Mouse (Mus musculus): Measurements from ENCODE around the gene Col6a1. TPM values are rescaled to one million over a fixed set of nuclear protein-coding genes. Genes with fewer than 3 reads are reported as not detected.

The Col6a1 gene
- polyA plus RNA-seq, 1 experiment from 2014 or later, result 317 TPM

- no peaks in the 10 kb centered on the region for H3K27me3 ChIP-seq (replicated peaks; ENCODE audit: control insufficient read depth, insufficient read depth, low read length)
- no peak overlapping the region for H3K4me3 ChIP-seq (ENCODE audit: low read depth, low read length)
- no peak overlapping the region for H3K9ac ChIP-seq (ENCODE audit: low read length)
- 0 out of 2 replicates have a peak, but pooled peaks cover 4% of the 10 kb centered on the region for H3K9me3 ChIP-seq (ENCODE audit: control insufficient read depth, low read length)
- H3K4me2 ChIP-seq (ENCODE audit: low read length), result no peak overlapping the region
- H3K36me3 ChIP-seq (ENCODE audit: control insufficient read depth, insufficient read depth, low read length), result no peaks in the 10 kb centered on the region
- 73% methylated on average over 3 of the region's 3 CpGs for WGBS
- peak overlapping the region; percentile 87 for H3K27ac ChIP-seq (ENCODE audit: low read depth)
- peak; percentile 49 for DNase-seq (ENCODE audit: low spot score)
- no peak for ATAC-seq (replicated peaks; ENCODE audit: low FRiP score, low TSS enrichment, low read depth)
- H3K4me1 ChIP-seq (replicated peaks; ENCODE audit: control insufficient read depth, insufficient read depth, low read length), result peaks cover 38% of the 10 kb centered on the region
Observed at GRCm38 (mm10) chr10:76681882-76682281, 44.1 kb downstream of the Col6a1 start.

GRCm38 (mm10) chr10:76680758-76681650 lies 45.0 kb downstream of the Col6a1 start:
- Histone ChIP-seq H3K27ac (ENCODE audit: low read depth) (peak overlapping the region; percentile 87), H3K9ac (ENCODE audit: low read length) (no peak overlapping the region), H3K4me3 (ENCODE audit: low read depth, low read length) (no peak overlapping the region), H3K27me3 (replicated peaks; ENCODE audit: control insufficient read depth, insufficient read depth, low read length) (no peaks in the 10 kb centered on the region), H3K4me2 (ENCODE audit: low read length) (no peak overlapping the region), H3K36me3 (ENCODE audit: control insufficient read depth, insufficient read depth, low read length) (no peaks in the 10 kb centered on the region), H3K9me3 (ENCODE audit: control insufficient read depth, low read length) (0 out of 2 replicates have a peak, but pooled peaks cover 4% of the 10 kb centered on the region), H3K4me1 (replicated peaks; ENCODE audit: control insufficient read depth, insufficient read depth, low read length) (peaks cover 38% of the 10 kb centered on the region)
- 70% methylated on average over 6 of the region's 6 CpGs for WGBS
- ATAC-seq (replicated peaks; ENCODE audit: low FRiP score, low TSS enrichment, low read depth) (peak; percentile 84), DNase-seq (ENCODE audit: low spot score) (peak; percentile 59)

- no peaks in the 10 kb centered on the region for H3K27me3 ChIP-seq (replicated peaks; ENCODE audit: control insufficient read depth, insufficient read depth, low read length)
- H3K36me3 ChIP-seq (ENCODE audit: control insufficient read depth, insufficient read depth, low read length), result no peaks in the 10 kb centered on the region
- 50% methylated on average over 7 of the region's 7 CpGs for WGBS
- ATAC-seq (replicated peaks; ENCODE audit: low FRiP score, low TSS enrichment, low read depth) (no peak), DNase-seq (ENCODE audit: low spot score) (peak; percentile 62)
- no peak overlapping the region for H3K9ac ChIP-seq (ENCODE audit: low read length)
- H3K4me3 ChIP-seq (ENCODE audit: low read depth, low read length), result no peak overlapping the region
- H3K27ac ChIP-seq (ENCODE audit: low read depth), result peak overlapping the region; percentile 74
- H3K4me1 ChIP-seq (replicated peaks; ENCODE audit: control insufficient read depth, insufficient read depth, low read length), result peaks cover 35% of the 10 kb centered on the region
- H3K4me2 ChIP-seq (ENCODE audit: low read length), result no peak overlapping the region
- H3K9me3 ChIP-seq (ENCODE audit: control insufficient read depth, low read length), result 0 out of 2 replicates have a peak, but pooled peaks cover 4% of the 10 kb centered on the region
Observed at GRCm38 (mm10) chr10:76678122-76678521, 47.8 kb downstream of the Col6a1 start.

GRCm38 (mm10) chr10:76675268-76675667 lies 50.7 kb downstream of the Col6a1 start:
- 58% methylated on average over 2 of the region's 2 CpGs for WGBS
- Histone ChIP-seq H3K27ac (ENCODE audit: low read depth) (peak overlapping the region; percentile 34; the same call in 1 of the 2 replicates), H3K4me1 (replicated peaks; ENCODE audit: control insufficient read depth, insufficient read depth, low read length) (peaks cover 11% of the 10 kb centered on the region; the same call in 1 of the 2 replicates), H3K4me3 (ENCODE audit: low read depth, low read length) (no peak overlapping the region), H3K9ac (ENCODE audit: low read length) (no peak overlapping the region), H3K4me2 (ENCODE audit: low read length) (no peak overlapping the region), H3K36me3 (ENCODE audit: control insufficient read depth, insufficient read depth, low read length) (no peaks in the 10 kb centered on the region), H3K9me3 (ENCODE audit: control insufficient read depth, low read length) (0 out of 2 replicates have a peak, but pooled peaks cover 4% of the 10 kb centered on the region), H3K27me3 (replicated peaks; ENCODE audit: control insufficient read depth, insufficient read depth, low read length) (no peaks in the 10 kb centered on the region)
- no peak for DNase-seq (ENCODE audit: low spot score)
- no peak for ATAC-seq (replicated peaks; ENCODE audit: low FRiP score, low TSS enrichment, low read depth)

GRCm38 (mm10) chr10:76674581-76674980 lies 51.4 kb downstream of the Col6a1 start:
- DNase-seq (ENCODE audit: low spot score) (no peak), ATAC-seq (replicated peaks; ENCODE audit: low FRiP score, low TSS enrichment, low read depth) (no peak)
- 79% methylated on average over 6 of the region's 6 CpGs for WGBS
- H3K9ac ChIP-seq (ENCODE audit: low read length), result no peak overlapping the region
- no peak overlapping the region; the same call in 1 of the 2 replicates for H3K27ac ChIP-seq (ENCODE audit: low read depth)
- H3K9me3 ChIP-seq (ENCODE audit: control insufficient read depth, low read length), result 0 out of 2 replicates have a peak, but pooled peaks cover 4% of the 10 kb centered on the region
- no peak overlapping the region for H3K4me3 ChIP-seq (ENCODE audit: low read depth, low read length)
- H3K4me2 ChIP-seq (ENCODE audit: low read length), result no peak overlapping the region
- H3K4me1 ChIP-seq (replicated peaks; ENCODE audit: control insufficient read depth, insufficient read depth, low read length), result peaks cover 6% of the 10 kb centered on the region; the same call in 1 of the 2 replicates
- no peaks in the 10 kb centered on the region for H3K27me3 ChIP-seq (replicated peaks; ENCODE audit: control insufficient read depth, insufficient read depth, low read length)
- H3K36me3 ChIP-seq (ENCODE audit: control insufficient read depth, insufficient read depth, low read length), result no peaks in the 10 kb centered on the region

- no peaks in the 10 kb centered on the region; the same call in 1 of the 2 replicates for H3K4me1 ChIP-seq (replicated peaks; ENCODE audit: control insufficient read depth, insufficient read depth, low read length)
- no peaks in the 10 kb centered on the region for H3K27me3 ChIP-seq (replicated peaks; ENCODE audit: control insufficient read depth, insufficient read depth, low read length)
- no peaks in the 10 kb centered on the region for H3K9me3 ChIP-seq (ENCODE audit: control insufficient read depth, low read length)
- ATAC-seq (replicated peaks; ENCODE audit: low FRiP score, low TSS enrichment, low read depth) (no peak), DNase-seq (ENCODE audit: low spot score) (peak; percentile 51)
- no peaks in the 10 kb centered on the region for H3K36me3 ChIP-seq (ENCODE audit: control insufficient read depth, insufficient read depth, low read length)
- no peak overlapping the region for H3K4me3 ChIP-seq (ENCODE audit: low read depth, low read length)
- WGBS, result 58% methylated on average over 9 of the region's 9 CpGs
- H3K9ac ChIP-seq (ENCODE audit: low read length), result no peak overlapping the region
- peak overlapping the region; percentile 62; the same call in 1 of the 2 replicates for H3K27ac ChIP-seq (ENCODE audit: low read depth)
- H3K4me2 ChIP-seq (ENCODE audit: low read length), result no peak overlapping the region
Observed at GRCm38 (mm10) chr10:76671939-76672338, 54.0 kb downstream of the Col6a1 start.

- WGBS, result 46% methylated on average over 7 of the region's 7 CpGs
- H3K9me3 ChIP-seq (ENCODE audit: control insufficient read depth, low read length), result 0 out of 2 replicates have a peak, but pooled peaks cover 9% of the 10 kb centered on the region
- H3K9ac ChIP-seq (ENCODE audit: low read length), result no peak overlapping the region
- no peaks in the 10 kb centered on the region for H3K36me3 ChIP-seq (ENCODE audit: control insufficient read depth, insufficient read depth, low read length)
- H3K4me2 ChIP-seq (ENCODE audit: low read length), result no peak overlapping the region
- H3K27me3 ChIP-seq (replicated peaks; ENCODE audit: control insufficient read depth, insufficient read depth, low read length), result no peaks in the 10 kb centered on the region
- peak overlapping the region; percentile 57; the same call in 1 of the 2 replicates for H3K27ac ChIP-seq (ENCODE audit: low read depth)
- ATAC-seq (replicated peaks; ENCODE audit: low FRiP score, low TSS enrichment, low read depth) (peak; percentile 71; the same call in 1 of the 2 replicates), DNase-seq (ENCODE audit: low spot score) (peak; percentile 53)
- H3K4me1 ChIP-seq (replicated peaks; ENCODE audit: control insufficient read depth, insufficient read depth, low read length), result peaks cover 9% of the 10 kb centered on the region
- H3K4me3 ChIP-seq (ENCODE audit: low read depth, low read length), result no peak overlapping the region
Observed at GRCm38 (mm10) chr10:76668947-76669284, 57.1 kb downstream of the Col6a1 start.

- Histone ChIP-seq H3K9me3 (ENCODE audit: control insufficient read depth, low read length) (0 out of 2 replicates have a peak, but pooled peaks cover 9% of the 10 kb centered on the region), H3K4me1 (replicated peaks; ENCODE audit: control insufficient read depth, insufficient read depth, low read length) (peaks cover 12% of the 10 kb centered on the region), H3K4me3 (ENCODE audit: low read depth, low read length) (no peak overlapping the region), H3K27ac (ENCODE audit: low read depth) (peak overlapping the region; percentile 52), H3K36me3 (ENCODE audit: control insufficient read depth, insufficient read depth, low read length) (no peaks in the 10 kb centered on the region), H3K9ac (ENCODE audit: low read length) (no peak overlapping the region), H3K4me2 (ENCODE audit: low read length) (no peak overlapping the region), H3K27me3 (replicated peaks; ENCODE audit: control insufficient read depth, insufficient read depth, low read length) (no peaks in the 10 kb centered on the region)
- WGBS, result 72% methylated on average over 4 of the region's 4 CpGs
- peak; percentile 43 for DNase-seq (ENCODE audit: low spot score)
- peak; percentile 14; the same call in 1 of the 2 replicates for ATAC-seq (replicated peaks; ENCODE audit: low FRiP score, low TSS enrichment, low read depth)
Observed at GRCm38 (mm10) chr10:76668261-76668946, 57.6 kb downstream of the Col6a1 start.
